Mouse (Mus musculus) adrenal gland, postnatal 36 days (tissue): Measurements from ENCODE around the gene Lnpep. TPM values are rescaled to one million over a fixed set of nuclear protein-coding genes. Genes with fewer than 3 reads are reported as not detected.
"Not testable (repeated sequence)": the region's sequence is repeated elsewhere in the genome, so short reads cannot be mapped to it uniquely, and the experiment has no call there.

ENCODE experiments used
- DNase-seq, 2 experiments: peaks; one replicate each; pipeline ENCODE4 v3.0.0; 2021; ENCODE audit warnings: mixed read lengths in 1 of 2
- long read RNA-seq, 2 experiments: library from polyadenylated mRNA; stranded (forward); transcript quantifications; one replicate each; pipeline ENCODE4 v2.0.0; 2021; ENCODE audit warnings: borderline sequencing depth in 2 of 2
- total RNA-seq, 2 experiments: library from RNA; stranded (reverse); gene quantifications; 2 replicates each; pipeline ENCODE4 v1.2.3; 2021

The Lnpep gene
- total RNA-seq = 100 to 1,000 TPM; 120 to 150 TPM
- long read RNA-seq, experiment 1, full-length matches to known transcripts = 4 of 20 reads
- long read RNA-seq, experiment 1, partial matches to known transcripts = 9 of 20 reads
- long read RNA-seq, experiment 1, other reads (novel, unspliced or antisense) = 7 of 20 reads
- long read RNA-seq, experiment 2, partial matches to known transcripts = 1 of 5 reads
- long read RNA-seq, experiment 2, other reads (novel, unspliced or antisense) = 4 of 5 reads

DNA sequence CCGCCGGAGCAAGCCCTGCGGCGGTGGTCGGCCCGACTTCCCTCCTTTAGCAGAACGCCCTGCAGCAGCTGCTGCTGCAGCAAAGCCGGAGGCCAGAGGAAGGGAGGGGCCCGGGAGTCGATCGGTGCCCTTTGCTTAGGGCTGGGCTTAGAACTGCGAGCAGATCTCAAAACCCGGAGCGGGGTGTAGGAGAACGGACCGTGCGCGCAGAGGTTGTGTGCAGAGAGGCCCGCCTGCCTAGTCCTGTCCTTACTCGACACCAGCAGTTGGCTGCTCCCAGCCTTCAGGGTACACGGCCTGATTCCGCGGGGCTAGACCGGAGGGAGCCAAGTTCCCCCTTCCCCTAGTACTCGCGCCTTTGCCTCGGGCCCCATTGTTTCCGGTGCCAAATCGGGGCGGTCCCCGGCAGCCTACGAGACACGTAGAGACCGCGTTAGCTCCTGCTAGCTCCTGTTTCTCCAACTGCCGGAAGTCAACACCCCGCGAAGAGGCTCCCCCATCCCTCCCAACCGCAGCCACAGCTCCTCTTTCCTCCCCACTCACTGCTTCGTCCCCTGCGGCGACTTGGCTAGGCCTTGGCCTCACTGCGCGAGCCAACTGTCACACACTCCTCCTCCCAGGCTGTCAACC lies at the start of gene Lnpep:
Gene Lnpep, minus strand, starts transcription at position 94 of the 630 bp plus-strand sequence.
- DNase-seq = peak; percentile 93

DNA sequence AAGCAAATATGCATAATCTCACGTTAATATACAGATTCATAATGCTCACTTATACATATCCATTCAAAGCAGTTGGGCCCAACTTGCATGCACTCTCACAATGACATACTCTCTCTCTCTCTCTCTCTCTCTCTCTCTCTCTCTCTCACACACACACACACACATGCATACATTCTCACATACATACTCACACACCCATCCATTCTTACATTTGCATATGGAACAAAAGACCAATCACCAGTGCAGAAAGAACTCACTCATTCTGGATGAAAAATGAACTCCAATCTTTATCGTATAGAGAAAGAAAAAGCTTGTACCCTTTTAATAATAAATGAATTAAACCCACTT lies 31.0 kb upstream of the Lnpep start:
- no peak for DNase-seq

GRCm38 (mm10) chr17:17654997-17655828 lies 30.4 kb upstream of the Lnpep start:
- no peak for DNase-seq

- DNase-seq = no peak
Observed at GRCm38 (mm10) chr17:17652570-17652969, 27.7 kb upstream of the Lnpep start.

DNA sequence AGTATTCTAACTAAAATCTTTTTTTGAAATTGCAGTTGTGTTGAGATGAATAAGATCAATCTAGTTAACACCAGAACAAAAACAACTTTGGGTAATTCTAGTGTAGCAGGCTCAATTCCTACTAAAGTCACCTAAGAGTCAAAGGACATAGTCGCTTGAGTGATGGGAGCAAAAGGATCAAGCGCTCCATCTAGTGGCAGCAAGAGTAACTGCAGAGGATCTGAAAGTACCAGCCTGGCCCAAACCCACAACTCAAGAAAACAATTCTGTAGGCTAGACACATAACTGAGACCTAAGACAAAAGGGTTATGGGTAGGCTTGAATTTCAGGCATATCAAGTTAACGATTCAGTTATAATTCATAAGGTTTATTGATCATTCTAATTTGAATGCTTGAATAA lies 20.9 kb upstream of the Lnpep start:
- peak; percentile 47 to 60 for DNase-seq

DNA sequence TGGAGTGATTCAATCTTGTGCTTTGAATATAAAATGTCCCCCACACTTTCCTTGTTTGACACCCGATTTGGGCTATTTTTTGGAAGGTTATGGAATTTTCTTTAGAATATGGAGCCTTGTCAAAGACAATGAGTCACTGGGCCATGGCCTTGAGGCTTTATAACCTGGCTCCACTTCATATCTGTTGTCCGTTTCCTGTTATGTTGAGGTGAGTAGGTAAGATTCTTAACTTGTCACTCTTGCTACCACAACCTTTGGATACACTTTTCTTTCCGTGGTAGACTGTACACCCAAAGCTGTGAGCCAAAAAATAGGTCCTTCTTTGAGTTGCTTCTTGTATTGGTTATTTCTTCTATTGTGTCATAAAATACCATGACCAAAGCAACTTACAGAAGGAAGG lies 12.5 kb upstream of the Lnpep start:
- DNase-seq = no peak

GRCm38 (mm10) chr17:17636147-17636546 lies 11.3 kb upstream of the Lnpep start:
- DNase-seq = no peak

DNA sequence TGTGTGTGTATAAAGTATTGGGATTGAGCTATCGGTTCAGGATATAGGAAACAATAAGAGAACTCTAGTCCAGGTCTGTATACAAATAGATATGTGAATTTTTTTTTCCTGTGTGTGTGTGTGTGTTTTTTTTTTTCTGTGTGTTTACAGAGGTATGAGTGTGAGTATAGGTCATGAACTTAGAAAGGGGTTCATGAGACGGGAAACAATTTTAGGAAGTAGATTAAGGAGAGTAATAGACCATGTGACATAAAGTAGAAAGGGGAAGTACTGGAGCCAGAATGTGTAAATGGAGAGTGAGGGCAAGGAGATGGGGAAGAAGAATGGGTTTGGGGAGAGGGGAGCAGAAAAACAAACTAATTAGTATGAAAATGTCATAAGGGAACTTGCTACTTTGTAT lies 9.2 kb upstream of the Lnpep start:
- no peak for DNase-seq

DNA sequence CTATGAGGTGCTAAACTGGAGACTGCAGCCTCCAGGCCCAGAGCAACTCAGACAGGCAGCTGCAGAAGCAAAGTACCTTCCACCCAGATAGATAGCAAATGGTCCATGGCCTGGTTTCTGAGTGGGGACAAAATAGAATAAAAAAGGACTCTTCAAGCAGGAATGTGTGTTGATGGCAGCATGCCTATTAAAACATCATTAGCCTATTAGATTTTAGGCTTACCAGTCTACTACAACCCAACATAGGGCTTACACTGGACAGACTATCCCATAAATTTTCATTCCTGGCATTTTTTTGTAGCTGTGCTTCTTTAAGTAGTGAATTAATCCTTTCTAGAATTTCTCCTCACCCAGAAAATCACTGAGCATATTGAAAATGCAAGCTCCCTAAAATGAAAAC lies 7.1 kb upstream of the Lnpep start:
- no peak for DNase-seq

DNA sequence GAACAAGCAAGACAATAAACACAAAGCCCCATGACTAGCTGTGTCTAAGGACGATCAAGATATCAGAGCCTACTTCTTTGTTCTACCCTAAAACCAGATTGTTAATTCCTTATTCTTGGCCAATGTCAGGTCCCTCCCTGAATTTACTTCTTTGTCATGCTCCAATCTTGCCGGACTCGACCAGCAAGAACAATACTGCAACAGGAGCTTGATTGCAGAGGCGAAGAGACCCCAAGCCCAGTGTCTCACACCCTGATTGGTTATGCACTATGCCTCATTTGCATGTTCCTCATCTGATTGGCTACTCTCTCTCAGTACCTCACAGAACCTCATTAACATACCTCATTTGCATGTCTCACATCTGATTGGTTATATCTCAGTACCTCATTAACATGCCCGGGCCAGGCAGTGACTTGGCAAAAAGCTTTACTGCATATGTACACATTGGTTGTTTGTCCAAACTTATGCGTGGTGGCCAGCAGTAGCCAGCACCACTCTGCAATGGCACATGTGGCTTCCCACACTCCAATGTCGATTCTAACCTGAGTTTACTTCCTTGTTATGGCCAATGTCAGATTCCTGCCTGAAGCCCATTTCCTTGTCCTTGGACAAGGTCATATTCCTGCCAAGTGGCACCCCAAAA lies 3.5 kb upstream of the Lnpep start:
- not testable (repeated sequence) for DNase-seq

DNA sequence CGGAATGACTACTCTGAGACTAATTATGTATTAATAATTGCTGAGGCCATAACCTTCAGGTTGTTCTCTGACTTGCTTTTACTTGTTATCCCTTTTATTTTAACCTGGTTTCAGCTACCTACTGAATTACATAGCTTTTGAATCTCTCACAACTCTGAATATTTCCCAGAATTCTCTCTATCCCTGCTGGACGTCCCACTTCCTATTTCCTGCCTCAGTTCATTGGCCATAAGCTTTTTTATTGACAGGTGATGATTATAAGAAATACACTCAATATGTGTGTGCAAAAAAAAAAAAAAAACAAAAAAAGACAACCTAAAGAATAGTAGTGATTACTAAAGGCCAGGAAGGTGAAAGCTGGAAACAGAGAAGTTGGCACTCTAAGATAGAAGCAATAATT lies 2.7 kb upstream of the Lnpep start:
- DNase-seq = no peak

DNA sequence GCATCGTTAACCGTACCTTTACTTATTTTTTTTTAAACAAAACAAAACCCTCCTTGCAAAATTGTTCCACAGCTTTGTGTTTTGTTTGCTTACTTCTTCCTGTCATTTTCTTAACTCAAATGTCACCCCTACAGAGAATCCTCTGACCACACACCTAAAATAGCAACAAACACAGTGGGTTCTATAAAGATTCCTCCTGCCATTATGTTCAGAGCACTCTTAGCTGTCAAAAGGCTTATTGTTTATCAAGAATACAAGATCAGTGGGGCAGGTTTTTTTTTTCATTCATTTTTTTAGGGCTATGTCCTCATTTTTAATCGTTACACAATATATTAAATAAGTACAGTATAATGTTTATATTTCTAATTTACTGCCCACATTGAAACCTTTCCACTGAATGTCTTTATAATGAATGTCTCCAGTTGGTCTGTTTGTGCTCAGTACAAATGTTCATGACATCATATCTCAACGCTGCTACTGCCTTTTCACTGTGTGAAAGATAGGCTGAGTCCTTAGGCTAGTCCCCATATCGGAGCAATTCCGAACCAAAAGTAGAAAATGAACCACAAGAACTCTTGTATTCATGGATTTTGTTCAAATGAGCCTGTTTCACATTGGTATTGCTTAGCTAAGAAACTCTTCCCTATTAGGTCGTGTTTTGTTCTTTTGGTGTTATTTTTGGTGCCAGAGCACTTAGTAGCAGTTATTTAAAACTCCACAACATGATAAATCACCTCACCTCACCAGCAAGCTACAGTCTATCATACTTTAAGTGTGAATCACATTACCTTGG lies 1.2 kb upstream of the Lnpep start:
- no peak for DNase-seq

GRCm38 (mm10) chr17:17624421-17624956 lies 361 bp downstream of the Lnpep start:
- DNase-seq = peak; percentile 96 to 97

GRCm38 (mm10) chr17:17623890-17624420 lies 895 bp downstream of the Lnpep start:
- DNase-seq = peak; percentile 89 to 92

DNA sequence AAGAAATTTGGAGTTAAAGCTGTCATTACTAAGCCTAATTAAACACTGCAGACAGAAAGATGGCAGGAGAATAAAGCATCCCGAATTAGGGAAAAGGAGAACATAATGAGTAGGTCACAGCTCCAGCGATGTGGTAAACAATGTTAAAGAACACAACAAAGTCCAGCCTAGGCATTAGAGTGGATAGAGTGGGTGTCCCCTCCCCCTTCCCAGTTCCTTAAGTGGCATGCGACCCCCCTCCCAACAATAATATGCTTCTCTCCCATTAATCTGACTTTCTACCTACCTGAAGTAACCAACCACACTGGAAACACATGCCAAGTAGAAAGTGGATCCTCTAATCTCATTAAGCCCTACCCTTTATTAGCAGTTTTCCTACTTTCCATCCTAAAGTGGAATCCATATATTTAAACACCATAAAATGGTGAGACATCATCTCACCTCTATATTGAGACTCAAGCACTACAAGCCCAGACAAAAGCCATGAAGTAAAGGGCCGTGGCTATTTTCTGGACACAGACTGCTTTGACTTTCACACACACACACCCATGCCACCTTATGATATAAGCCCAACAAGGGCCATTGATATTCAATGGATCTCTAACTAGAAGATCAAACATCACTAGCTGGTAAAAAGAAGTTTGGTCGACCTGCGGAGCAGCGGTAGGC lies 1.5 kb downstream of the Lnpep start:
- DNase-seq = no peak

GRCm38 (mm10) chr17:17622576-17622975 lies 2.3 kb downstream of the Lnpep start:
- no peak for DNase-seq

DNA sequence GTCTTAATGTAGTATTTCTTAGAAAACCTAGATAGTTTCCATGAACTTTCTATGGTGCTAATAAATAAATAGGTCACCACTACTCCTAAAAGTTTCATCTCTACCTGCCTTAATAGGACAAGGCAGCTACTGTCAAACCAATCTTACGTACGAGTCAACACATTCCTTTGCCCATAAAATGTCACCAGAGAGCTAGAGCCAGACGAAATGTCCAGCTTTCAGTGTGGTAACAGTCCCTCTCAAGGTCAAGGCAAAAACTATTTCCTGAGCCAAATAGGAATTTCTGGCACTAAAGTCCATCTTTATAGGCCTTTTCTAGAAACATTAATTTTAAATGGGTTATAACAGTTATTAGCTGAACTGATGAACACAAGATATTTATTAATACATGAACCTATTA lies 3.3 kb downstream of the Lnpep start:
- DNase-seq = peak; percentile 18 to 30

DNA sequence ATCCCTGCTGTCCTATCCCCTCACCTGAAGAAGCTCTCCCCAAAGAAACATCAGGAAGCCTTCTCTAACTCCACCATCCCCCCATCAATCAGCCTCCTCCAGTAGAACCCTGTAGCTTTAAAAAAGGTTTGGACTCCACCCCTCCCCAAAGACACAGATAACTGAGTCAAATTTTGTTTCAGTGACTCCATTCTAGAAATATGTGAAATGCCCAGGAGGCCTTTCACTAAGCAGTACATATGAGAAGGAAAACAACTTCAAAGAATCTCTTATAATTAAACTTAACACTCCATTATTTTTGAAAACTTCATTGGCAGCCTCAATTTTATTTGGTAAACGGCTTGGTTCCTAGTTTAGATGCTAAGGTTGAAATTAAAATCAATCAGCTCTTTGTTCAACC lies 6.4 kb downstream of the Lnpep start:
- DNase-seq = no peak

DNA sequence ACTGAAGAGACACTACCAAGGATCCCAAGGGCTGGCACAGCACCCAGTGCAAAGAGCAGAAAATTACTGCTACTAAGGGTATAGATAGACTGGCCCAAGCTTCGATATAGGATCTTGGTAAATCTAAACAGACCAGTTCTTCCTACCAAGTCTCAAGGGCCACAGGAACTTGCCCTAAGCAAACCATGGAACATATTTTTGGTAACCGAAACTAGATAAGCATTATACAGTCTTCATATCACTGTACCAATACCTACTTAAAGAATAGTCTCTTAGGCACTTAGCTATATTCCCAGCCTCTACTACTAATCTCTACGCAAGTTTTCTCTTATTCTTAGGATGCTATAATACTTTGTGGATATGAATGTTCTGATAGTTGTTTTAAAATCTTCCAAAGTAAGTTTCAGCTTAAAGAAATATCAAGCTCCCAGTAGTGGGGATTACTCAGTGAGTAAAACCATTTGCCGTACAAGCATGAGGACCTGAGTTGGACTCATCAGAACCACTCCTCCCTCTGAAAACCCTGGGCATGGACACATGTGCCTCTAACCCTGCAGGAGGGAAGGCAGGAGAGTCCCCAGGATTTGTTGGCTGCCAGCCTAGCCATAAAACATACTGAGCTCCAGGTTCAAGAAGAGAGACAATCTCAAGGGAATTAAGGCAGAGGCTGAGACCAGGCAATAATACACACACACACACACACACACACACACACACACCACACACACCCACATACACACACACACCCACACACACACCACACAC lies 7.2 kb downstream of the Lnpep start:
- peak; percentile 34 to 38 for DNase-seq

GRCm38 (mm10) chr17:17612336-17612735 lies 12.5 kb downstream of the Lnpep start:
- DNase-seq = no peak
